Mouse (Mus musculus) brain, embryonic 14.5 days (tissue): ENCODE measurements around the gene Rpl9-ps1.

Experiments used
- CTCF ChIP-seq: fragments of 200-500 bp; IDR thresholded peaks from 2 replicates; pipeline ENCODE4 v1.5.1; 2012; ENCODE audit warnings: inconsistent platforms, mild to moderate bottlenecking, moderate library complexity, borderline replicate concordance; ENCODE audit not compliant: insufficient read depth, insufficient read length; ENCODE audit errors: extremely low read depth
- POLR2A ChIP-seq: fragments of 200-500 bp; IDR thresholded peaks from 2 replicates; pipeline ENCODE4 v1.6.1; 2012; ENCODE audit warnings: mild to moderate bottlenecking, inconsistent platforms, borderline replicate concordance; ENCODE audit not compliant: poor library complexity, insufficient read depth, insufficient read length, severe bottlenecking; ENCODE audit errors: extremely low read depth

DNA sequence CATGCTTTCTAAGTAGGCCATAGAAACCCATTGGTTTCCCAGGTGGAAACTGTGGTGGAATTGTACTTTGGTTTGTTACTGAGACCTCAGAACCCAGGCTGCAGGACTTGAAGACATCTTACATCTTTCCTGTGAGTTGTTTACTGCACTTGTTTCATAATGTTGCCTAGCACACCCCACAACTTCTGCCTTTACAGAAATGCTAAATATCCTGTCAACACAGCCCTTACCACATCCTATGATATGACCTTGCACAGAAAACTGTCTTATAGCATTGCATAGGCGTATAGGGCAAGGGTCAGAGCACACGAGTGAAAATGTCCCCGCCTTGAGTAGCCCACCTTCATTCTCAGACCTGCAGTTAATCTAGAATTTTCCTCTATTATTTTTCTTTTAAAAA lies 39.9 kb downstream of the Rpl9-ps1 start:
- TF ChIP-seq CTCF (no peak), POLR2A (no peak)
